Mouse (Mus musculus): ENCODE data around the gene Ostf1. TPM values are rescaled to one million over a fixed set of nuclear protein-coding genes. Genes with fewer than 3 reads are reported as not detected.
A peak's percentile ranks its signal among the peaks of the same experiment; 100 is the strongest.

The Ostf1 gene
- polyA plus RNA-seq, 2 experiments from 2014 or later = 142 to 143 TPM

DNA sequence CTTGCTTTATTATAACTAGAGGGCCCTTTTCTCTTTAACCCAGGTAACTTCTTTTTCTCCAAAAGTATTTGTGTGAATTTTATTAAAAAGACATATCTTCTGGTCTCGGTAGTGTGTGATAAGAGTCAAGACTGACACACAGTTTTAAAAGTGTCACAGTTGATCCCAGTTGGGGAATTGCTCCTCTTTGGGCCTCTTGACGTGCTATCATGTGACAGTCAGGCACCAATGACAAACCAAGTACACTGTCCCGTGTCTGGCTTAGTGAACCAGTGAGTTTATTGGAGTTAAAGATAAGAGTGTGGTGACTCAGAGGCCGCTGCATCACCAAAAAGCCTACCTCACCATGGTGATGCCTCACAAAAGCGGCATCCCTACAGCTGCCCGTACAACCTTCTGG is 12.5 kb upstream of the Ostf1 start:
- ATAC-seq = no peak

DNA sequence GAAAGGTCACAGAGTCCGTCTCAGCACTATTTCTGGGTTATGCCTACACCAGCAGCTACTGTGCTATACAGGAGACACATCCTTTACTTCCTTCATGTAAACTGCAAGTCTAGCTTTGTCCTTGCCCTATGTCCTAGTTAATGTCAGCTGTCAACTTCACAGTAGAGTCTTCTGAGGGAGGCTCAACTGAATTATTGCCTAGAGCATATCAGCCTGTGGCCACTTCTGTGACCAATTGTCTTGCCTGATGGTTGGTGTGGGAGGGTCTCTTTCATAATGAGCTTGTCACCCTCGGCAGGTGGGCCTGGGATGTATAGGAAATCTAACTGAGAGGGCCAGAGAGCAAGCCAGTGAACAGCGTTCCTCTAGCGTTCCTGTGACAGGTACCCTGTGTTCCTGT is 11.8 kb upstream of the Ostf1 start:
- ATAC-seq = no peak

DNA sequence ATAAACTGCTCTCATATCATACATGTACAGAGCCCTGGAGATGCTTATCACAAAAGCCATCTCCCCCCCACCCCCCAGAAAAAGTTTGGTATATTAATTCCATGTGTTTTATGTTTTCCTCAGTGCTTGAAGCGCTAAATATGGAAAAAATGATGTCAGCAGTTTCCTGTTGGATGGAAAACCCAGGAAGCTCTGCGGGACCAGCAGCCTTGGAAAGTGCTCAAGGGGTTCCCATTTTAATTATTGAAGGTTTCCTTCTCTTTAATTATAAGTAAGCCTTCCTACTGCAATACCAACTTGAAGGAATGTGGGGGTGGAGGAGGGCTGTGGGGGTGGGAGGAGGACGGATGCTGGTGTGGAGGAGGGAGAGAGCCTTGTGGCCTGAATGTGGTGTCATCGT is 9.4 kb upstream of the Ostf1 start:
- no peak for ATAC-seq

DNA sequence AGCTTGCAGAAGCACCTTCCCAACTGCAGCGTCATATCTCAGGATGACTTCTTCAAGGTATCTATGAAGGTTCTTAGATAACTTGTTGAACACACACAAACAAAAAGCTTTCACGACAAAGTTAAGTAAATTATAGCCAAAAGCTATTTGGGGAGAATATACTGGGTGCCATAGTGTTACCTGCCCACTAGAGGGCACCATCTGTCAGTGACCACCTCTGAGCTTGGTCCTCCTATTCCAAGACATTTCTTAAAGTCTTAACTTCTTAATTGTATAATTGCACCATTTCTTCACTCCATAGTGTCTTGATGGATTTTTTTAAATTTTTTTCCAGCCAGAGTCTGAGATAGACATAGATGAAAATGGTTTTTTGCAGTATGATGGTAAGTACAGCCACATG is 7.9 kb upstream of the Ostf1 start:
- ATAC-seq = peak; percentile 68

DNA sequence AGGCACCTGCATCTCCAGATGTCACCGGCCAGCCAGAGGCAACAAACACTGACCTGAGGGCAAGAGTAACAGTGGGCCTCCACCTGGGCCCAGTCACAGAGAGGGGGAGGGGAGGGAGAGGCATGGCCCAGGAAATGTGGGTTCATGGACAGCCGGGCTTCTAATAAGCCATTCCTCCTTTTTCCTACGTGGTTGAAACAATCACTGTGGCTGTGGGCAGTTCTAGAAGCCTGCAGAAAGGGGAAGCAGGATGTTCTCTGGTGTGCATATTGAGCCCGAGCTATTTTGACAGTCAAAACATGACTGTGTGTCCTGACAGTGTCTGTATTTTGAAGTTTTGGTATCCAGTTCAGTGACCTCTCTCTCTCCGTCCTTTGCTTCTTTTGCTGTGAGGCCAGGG is 7.3 kb upstream of the Ostf1 start:
- no peak for ATAC-seq

DNA sequence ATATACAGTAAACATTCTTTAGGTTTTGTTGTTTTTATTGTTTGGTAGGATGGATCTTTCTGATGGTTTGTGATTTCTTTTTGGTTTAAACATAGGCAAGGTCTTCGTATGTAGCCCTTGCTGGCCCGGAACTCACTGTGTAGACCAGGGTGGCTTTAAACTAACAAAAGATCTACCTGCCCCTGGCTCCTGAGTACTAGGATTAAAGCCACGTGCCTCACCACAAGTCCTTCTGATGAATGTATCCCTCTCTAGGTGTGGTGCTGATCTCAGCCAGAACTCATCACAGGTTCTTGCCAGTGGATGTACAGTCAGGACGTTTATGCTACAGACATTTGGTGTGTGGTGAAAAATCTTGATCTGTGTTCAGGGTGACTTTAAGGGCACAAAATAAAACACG is 6.3 kb upstream of the Ostf1 start:
- ATAC-seq = no peak

DNA sequence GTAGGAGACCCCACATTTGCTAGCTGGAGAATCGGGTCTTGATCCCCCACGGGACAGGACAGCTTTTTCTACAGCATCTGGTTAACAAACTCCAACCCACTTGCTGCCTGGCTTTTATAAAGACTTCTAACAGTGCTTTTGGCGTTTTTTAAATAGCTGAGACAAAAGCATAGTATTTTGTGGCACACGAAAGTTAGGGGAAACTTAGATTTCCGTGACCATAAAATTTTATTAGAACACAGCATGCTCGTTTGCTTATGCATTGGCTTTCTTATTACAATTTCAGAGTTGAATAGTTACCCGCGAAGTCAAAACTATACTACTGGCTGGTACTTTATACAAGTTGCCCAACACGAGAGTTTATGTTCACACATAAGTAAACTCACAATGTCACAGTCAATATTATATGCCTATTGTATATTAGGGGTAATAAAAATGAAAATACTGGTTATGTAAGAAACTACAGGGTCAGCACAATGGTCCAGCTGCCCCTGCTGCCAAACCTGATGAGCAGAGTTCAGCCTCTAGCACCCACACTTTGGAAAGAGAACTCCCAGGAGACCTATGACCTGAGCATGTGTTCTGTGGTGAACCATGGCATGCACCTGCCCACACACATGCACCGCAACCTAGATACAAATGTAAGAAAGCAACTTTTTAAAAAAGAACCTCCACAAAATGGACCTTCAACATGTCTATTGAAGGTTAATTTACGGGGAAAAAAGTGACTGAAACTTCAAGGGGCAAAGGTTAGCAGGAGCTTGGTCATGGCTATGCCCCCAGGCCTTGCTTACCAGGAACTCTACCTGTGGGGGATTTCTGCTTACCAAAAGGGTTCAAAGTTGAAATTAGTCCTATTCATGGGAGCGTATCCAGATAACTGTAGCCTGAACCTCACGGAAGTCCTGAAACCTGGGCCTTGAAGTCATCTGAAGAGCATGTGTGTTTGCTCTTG is 885 bp upstream of the Ostf1 start:
- peak; percentile 1 for ATAC-seq

DNA sequence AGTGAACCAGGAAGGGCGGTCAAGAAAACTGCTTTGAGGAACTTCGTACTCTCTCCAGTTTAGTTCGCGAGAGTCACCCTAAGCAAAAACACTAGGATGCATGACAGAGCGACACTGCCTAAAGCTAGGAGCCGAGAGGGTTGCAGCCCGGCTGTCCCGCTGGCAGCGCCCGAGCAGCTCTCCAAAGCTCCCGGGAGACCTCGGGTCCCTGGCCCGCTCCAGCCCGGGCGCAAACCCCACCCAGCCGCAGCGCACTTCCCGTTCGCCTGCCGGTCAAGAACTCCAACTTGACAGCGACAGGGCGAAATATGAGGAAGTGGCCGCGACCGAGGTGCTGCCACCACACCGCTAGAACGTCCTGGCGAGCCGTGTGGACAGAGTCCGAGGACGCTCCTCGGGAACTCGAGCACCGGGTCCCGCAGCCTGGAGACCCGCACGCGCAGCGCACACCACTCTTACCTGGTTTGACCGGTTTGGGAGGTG is 421 bp downstream of the Ostf1 start:
- ATAC-seq = peak; percentile 24

DNA sequence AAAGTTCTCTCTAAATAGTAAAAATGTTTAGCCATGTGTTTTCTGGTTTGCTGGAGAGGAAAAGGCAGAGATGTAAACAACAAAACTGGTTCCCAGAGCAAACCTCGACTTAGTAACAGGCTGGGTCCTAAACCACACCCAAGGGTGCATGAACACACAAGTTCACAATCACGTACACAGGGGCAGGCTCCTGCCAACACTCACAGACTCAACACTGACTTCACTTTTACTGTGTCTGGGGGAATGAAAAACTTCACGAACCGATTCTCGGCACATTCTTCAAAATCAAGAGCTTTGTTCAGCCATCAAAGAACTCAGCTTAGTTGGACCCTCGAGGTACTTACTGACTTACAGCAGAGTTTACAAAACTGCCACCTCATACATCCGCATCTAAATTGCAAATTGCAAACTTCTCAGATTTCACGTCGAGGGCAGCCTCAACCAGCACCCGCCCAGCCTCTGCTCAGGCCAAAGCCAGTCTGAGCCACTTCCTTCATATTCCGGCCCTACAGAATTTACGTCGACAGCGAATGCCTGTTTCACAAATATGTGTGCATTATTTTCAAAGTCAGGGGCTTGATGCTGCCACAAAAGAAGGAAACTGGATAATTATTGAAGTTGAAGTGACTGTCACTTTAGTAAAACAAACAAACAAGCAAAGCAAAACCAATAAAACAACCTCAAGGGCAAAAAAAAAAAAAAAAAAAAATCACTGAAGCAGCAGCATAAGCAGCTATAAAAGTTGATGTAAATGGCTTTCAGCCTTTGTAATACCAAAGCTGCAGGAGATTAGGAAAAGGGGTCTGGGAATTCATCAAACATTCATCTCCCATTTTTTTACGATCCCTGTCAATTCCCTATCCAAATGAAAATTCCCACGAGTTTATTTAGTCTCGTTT is 1.2 kb downstream of the Ostf1 start:
- no peak for ATAC-seq

DNA sequence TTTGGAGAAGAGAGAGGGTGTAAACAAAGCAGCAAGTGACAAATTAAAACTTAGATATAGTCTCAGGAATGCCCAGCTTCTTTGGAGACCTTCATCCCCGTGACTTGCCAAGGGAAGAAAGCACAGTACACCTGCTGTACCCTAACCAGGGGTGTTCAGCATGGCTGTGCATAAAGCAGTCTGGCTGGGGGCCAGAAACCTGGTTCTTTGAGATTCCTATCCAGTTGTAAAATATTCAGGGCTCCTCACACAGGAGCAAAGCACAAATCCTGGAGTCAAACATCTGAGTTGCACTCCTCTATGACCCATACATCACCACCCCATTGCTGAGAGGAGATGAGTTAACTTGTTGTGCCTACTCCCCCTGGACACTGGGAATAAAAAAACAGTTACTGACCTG is 2.0 kb downstream of the Ostf1 start:
- no peak for ATAC-seq

DNA sequence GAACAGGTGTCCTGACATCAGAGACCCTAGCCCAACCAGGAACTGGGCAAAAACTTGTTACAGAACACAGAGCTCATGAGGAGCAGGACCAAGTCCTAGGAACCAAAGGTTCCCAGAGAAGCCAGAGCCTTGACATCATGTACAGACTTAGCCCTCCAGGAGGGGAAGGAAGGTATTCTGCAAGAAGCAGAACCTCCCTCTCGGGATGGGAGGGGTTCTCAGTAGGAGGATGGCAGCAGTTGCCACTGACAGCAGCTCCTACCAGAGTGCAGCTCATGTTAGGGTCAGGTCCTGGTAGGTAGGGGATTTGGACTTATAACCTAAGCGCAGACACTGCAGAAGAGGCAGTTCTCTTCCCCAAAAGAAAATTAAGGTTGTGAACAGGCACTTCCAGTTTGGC is 7.7 kb downstream of the Ostf1 start:
- ATAC-seq = no peak

DNA sequence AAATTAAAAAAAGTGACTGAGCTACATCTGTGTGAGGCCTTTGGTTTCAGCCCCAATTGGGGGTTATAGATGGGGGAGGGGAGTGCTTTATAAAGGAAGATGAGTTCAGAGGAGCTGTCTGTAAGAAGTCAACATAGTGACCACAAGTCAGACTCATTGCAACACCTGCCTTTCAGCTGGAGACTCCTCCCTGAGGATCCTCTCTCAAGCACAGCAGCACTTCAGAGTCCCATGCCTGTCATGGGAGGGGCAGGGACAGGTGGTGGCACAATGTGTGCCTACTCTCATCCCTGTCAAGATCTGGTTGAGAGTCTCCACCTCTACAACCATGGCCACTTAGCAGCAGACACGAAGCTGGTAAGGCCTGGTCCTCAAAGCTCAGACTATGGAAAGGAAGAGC is 11.9 kb downstream of the Ostf1 start:
- ATAC-seq = peak; percentile 50

DNA sequence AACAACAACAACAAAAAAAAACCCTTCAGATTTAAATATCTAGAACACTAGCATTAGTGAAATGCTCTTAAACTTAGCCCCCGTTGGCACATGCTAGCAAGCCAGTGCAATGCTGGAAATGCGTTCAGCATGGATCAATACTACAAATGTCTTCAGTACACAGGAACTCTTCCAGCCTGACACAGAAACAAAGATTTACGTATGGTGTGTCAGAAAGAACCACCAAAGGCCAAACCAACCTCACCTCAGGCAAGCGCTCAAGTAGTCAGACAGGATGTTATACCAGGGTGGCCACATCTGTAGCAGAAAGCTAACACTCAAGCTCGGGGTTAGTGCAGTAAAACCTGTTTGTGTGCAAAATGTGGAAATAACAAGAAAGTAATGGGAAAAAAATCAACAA is 12.6 kb downstream of the Ostf1 start:
- ATAC-seq = peak; percentile 82

DNA sequence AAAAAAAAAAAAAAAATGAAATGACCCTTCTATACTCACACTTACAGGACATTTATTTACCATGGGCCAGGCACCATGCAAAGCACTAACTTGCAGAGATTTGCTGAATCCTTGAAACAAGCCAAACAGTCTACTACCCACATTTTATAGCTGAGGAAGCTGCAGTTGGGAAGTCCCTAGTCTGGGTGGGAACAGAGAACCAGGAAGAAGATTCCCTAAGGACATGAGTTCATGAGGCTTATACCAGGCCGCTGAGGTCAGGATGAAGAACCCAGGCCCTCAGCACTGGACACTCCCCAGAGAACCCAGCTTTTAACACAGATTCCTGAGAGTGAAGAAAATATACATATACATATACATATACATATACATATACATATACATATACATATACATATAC is 14.1 kb downstream of the Ostf1 start:
- no peak for ATAC-seq

DNA sequence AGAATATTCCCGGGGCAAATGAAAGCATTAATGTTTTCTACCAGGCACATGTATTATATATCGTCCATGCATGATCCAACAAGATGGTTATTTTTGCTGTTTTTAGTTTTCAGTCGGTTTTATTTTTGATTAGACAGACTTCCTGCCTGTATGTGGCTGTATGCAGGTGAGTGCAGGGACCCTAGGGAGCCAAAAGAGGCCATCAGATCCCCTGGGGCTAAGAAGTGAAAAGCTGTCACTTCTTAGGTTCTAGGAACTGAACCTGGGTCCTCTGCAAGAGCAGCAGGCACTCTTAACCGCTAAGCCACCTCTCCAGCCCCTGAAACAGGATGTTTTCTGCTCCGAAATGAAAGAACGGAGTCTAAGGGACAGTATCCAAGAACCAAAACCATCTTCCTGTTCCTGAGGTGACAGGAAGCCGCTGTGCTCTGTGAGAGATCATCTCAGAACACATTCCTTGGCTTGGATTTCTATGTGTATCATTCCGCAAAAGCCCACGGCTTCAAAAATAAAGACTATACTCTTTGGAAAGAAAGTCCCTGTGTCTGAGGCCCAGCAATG is 15.9 kb downstream of the Ostf1 start:
- ATAC-seq = no peak

DNA sequence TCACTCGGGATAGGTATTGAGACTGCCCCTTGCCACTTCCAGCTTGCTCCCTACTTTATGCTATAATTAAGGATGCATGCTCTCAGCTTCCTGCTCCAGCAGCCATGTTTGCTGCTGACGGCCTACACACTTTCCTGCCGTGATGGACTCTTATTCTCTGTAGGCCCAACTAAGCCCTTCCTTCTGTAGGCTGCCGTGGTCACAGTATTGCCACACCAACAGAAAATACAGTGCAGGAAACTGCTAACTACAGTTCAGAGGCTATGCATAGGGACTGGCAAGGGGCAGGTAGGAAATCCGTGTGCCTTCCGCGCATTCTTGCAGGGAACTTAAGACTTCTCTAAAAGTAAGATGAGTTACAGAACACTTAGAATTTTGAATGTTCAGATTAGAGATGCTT is 17.3 kb downstream of the Ostf1 start:
- ATAC-seq = no peak

DNA sequence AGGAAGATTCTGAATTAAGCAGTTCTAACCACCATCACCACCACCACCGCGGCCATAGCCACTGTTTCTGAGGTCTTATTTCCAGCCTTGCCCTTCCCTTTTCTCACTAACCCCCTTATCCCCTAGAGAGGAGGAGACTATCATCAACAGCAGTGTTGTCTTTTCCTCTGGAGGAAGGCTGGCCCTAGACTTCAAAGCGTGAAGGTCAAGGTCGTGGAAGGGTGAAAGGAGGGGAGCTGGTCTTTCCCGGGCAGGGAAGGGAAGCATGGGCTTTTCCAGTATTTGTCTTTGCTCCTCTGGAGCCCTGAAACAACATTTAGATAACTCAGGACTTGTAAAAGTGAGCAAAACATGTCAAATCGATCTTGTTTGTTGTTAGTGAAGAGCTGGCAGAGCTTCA is 22.6 kb downstream of the Ostf1 start:
- ATAC-seq = no peak

DNA sequence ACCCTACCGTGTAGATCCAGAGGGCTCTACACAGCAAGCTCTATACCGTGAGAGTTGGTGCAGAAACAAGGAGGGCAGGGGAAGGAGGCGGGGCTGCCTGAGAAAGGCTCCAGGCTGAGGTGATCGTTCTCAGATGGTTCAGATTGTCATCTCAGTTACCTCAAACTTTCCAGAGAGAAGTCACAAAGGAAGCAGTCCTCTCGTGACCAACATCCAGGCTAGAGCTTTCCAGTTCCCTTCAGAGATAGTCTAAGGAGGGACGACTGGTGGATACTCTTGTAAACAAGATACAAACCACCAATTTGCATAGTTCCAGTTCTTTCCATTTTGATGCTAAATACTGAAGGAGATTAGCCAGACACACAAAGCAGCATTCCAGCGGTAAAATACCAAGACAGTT is 23.7 kb downstream of the Ostf1 start:
- peak; percentile 41 for ATAC-seq

DNA sequence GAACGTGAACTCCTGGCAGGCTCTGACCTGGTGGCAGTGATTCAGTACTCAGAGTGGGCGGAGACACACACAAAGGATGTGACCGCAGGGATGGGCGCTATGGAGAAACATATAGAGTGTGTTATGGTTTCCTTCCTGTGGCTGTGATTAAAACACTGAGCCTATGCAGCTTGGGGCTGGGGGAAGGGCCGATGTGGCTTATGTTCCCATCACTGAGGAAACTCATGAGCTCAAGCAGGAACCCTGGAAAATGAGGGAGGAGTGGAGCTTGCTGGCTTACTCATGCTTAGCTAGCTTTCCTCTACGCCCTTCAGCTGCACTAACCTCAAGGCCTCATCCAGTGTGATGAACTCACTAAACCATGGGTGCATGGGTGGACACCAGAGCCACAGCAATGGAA is 28.6 kb downstream of the Ostf1 start:
- peak; percentile 55 for ATAC-seq

DNA sequence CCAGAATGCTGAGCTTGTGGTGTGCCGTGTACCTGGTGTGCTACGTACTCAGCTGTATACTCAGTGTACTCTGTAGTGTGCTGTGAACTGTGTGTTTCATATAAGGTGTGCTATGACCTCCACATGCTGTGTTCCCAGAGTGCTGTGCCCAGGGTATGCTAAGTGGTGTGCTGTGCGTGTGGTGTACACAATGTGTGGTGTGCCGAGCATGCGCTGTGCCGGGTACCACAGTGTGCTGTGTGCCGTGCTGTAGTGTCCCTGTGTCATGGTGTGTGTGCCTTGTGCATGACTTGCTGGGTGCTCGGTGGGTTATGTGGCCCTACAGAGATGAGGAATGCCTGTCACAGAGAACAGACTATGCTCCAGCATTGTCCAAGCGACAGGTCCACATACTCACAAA is 31.0 kb downstream of the Ostf1 start:
- ATAC-seq = no peak

DNA sequence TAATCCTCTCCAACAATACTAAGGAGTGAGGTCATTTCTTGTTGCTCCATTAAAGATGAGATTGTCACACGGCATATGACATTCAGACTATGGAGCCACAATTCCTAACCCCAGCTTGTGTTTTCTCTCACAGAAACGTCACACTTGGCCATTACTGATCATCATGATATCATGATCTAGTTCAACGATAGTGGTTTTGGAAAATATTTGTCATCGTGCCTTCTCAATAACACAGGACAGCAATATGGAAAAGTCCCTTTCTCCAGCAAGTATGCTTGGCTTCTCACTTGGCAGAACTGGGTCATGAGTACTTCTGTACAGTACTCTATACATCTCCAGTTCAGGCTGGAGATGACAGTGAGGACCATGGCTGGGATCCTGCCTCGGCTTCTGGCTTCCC is 32.0 kb downstream of the Ostf1 start:
- ATAC-seq = peak; percentile 17

DNA sequence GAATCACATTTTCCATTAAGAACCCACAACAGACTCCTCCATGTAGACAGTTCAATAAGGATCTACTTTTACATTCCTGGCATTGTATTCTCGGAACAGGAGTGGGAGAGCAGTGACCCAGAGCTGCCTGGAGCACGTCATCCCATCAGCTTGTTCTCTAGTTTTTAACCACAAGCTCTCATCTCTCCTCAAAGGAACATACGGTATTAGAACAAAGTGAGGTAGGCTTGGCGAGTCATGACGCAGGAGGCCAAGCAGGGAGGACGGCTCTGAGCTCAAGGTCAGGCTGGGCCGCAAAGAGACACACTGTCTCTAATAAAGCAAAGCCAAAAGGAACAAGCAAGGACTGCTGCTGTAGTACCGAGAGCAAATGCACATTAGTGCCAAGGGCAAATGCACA is 32.6 kb downstream of the Ostf1 start:
- peak; percentile 32 for ATAC-seq

DNA sequence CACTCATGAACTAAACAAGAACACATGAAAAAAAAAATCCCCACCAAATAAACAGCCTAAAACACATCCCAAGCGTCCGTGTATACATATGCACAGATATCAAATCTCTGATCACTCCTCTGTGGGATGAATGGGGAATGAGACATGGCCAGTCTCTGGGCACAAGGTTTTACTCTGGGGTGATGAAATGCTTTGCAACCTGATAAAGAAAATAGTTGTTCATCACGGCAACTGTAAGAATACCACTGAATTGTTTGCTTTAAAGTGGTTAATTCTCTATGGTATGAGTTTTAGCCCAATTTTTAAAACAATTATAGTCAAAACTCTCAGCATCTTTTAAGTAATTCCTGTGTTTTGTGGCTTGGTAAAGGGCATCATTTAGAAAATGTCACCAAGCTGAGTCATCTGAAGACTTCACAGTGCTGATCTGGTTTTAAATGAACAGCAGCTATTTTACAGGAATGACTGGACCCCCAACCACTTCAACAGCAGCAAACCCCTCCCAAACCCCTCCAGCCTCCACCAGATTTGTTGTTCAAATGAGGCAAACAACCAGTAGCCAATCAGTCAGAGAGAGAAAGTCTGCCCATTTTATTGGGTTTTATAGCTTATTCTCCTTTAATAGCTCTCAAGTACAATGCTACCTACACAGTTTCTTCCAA is 33.2 kb downstream of the Ostf1 start:
- ATAC-seq = peak; percentile 15

Measured in activated CD4-positive, CD25-positive, alpha-beta regulatory T cell, adult 4 months (primary cell).